Mouse (Mus musculus): ENCODE data around the gene Harbi1. TPM values are rescaled to one million over a fixed set of nuclear protein-coding genes. Genes with fewer than 3 reads are reported as not detected.
A peak's percentile ranks its signal among the peaks of the same experiment; 100 is the strongest.

Gene Harbi1
- polyA plus RNA-seq, 1 experiment, result 6.1 TPM

DNA sequence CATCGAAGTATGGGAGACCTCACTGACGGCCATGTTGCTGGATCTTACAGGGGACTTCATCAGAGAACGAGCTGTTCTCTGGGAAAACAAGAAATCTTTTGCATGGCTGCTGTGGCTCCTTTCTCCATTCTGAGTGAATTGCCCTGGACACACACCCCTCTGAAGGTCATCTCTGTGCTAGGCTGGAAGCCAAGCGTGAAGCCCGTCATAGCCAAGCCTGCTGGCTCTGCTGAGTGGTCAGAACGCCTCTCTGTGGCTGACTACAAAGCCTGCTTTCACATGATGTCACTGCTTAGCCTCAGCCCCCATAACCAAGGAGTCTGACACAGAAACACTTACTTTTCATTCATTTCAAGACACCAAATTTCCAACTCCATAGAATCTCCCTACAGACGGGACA is 21.2 kb upstream of the Harbi1 start:
- TF ChIP-seq CTCF (conservative IDR thresholded peaks at IDR 0.05; ENCODE audit: insufficient read depth, insufficient read length, low read depth, low read length), result no peak
- TF ChIP-seq POLR2A (IDR thresholded peaks at IDR 0.05; ENCODE audit: low read depth, low read length), result no peak
- Histone ChIP-seq H3K36me3 (ENCODE audit: control insufficient read depth, insufficient read depth, low read length) (peaks cover 3% of the 10 kb centered on the region; the same call in 1 of the 2 replicates), H3K4me1 (ENCODE audit: control insufficient read depth, insufficient read depth, low read length) (no peaks in the 10 kb centered on the region; the same call in 1 of the 2 replicates), H3K4me3 (ENCODE audit: insufficient read depth, low read depth, low read length) (no peak overlapping the region), H3K27ac (ENCODE audit: insufficient read depth, low read depth, low read length) (no peak overlapping the region), H3K27me3 (replicated peaks; ENCODE audit: control insufficient read depth, insufficient read depth, low read length) (no peaks in the 10 kb centered on the region)
- 70% methylated on average over 7 of the region's 7 CpGs for WGBS
- DNase-seq, result peak; percentile 28

DNA sequence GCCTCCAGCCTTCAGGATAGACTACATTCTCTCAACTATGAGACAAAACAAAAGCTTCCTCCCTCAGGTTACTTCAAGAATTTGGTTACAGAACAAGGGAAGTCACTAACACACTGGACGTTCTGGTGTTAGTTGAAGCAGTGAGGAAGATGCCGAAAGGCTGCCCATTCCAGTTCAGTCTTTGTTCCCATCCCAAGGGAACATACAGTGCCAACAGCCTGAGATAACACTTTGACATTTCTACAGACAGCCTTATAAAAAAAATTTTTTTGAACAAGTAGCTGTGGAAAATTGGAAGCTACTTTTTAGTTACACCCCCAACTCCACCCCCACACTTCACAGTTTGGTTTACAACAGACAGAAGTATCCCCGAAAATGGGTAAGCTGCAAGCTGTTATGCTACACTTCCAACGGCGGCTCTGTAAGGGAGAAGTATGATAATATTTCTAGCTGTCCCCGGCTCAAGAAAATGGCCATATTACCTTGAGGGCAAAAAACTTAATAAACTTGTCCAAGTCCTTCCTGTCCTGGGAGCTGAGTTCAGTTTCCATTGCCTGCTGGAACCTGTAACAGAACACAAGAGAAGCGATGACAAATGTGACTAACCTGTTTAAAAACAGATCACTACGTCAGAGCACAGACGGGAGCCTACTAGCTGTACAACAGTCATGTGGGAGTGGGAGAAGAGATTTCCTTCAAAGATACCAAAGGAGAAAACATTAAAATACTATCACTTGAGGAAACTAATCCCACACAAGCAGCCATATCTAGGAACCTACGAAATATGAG is 15.0 kb upstream of the Harbi1 start:
- no peak overlapping the region for H3K27ac ChIP-seq (ENCODE audit: insufficient read depth, low read depth, low read length)
- H3K4me3 ChIP-seq (ENCODE audit: insufficient read depth, low read depth, low read length), result no peak overlapping the region
- TF ChIP-seq POLR2A (IDR thresholded peaks at IDR 0.05; ENCODE audit: low read depth, low read length) (no peak), CTCF (conservative IDR thresholded peaks at IDR 0.05; ENCODE audit: insufficient read depth, insufficient read length, low read depth, low read length) (no peak)
- 81% methylated on average over 10 of the region's 10 CpGs for WGBS
- DNase-seq, result no peak
- H3K4me1 ChIP-seq (ENCODE audit: control insufficient read depth, insufficient read depth, low read length), result no peaks in the 10 kb centered on the region
- no peaks in the 10 kb centered on the region; the same call in 1 of the 2 replicates for H3K36me3 ChIP-seq (ENCODE audit: control insufficient read depth, insufficient read depth, low read length)
- no peaks in the 10 kb centered on the region for H3K27me3 ChIP-seq (replicated peaks; ENCODE audit: control insufficient read depth, insufficient read depth, low read length)

DNA sequence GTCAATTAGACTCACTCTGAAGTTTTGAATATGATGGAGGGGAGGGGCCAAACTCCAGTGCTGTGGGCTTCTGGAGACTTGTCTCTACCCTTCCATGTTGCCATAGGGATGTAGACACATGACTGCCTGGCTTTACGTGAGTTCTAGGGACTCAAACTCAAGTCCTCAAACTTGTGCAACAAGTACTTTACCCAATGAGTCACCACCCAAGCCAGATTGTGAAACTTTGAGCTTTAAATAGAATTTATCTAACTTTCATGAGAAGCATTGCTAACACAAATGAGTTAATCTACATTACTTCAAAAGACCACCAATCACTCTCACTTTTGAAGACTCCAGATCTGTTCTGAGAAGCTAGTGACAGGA is 14.4 kb upstream of the Harbi1 start:
- WGBS, result 86% methylated on average over 1 of the region's 1 CpGs
- DNase-seq, result no peak
- Histone ChIP-seq H3K4me1 (ENCODE audit: control insufficient read depth, insufficient read depth, low read length) (no peaks in the 10 kb centered on the region), H3K36me3 (ENCODE audit: control insufficient read depth, insufficient read depth, low read length) (no peaks in the 10 kb centered on the region; the same call in 1 of the 2 replicates), H3K4me3 (ENCODE audit: insufficient read depth, low read depth, low read length) (no peak overlapping the region), H3K27ac (ENCODE audit: insufficient read depth, low read depth, low read length) (no peak overlapping the region), H3K27me3 (replicated peaks; ENCODE audit: control insufficient read depth, insufficient read depth, low read length) (no peaks in the 10 kb centered on the region)
- TF ChIP-seq POLR2A (IDR thresholded peaks at IDR 0.05; ENCODE audit: low read depth, low read length) (no peak), CTCF (conservative IDR thresholded peaks at IDR 0.05; ENCODE audit: insufficient read depth, insufficient read length, low read depth, low read length) (no peak)

DNA sequence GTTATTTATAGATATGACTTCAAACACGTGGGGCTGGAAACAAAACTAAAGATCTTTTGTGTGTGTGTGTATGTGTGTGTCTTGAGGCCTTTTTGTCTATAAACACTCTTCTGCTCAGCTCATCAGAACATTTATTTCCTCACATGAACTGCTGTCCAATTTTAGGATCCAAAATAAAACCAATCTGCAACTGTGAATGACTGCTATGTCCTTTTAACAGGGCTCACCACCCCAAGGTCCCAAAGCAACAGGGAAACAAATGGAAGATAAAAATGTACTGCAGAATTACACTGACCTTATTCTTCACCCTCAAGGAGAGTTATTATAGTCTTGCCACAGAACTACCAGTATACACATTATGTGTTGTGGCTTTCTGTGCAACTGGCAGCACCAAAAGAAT is 11.4 kb upstream of the Harbi1 start:
- DNase-seq, result no peak
- Histone ChIP-seq H3K4me3 (ENCODE audit: insufficient read depth, low read depth, low read length) (no peak overlapping the region), H3K4me1 (ENCODE audit: control insufficient read depth, insufficient read depth, low read length) (no peaks in the 10 kb centered on the region), H3K27ac (ENCODE audit: insufficient read depth, low read depth, low read length) (no peak overlapping the region), H3K27me3 (replicated peaks; ENCODE audit: control insufficient read depth, insufficient read depth, low read length) (no peaks in the 10 kb centered on the region), H3K36me3 (ENCODE audit: control insufficient read depth, insufficient read depth, low read length) (no peaks in the 10 kb centered on the region)
- WGBS, result 73% methylated on average over 1 of the region's 1 CpGs
- TF ChIP-seq CTCF (conservative IDR thresholded peaks at IDR 0.05; ENCODE audit: insufficient read depth, insufficient read length, low read depth, low read length) (no peak), POLR2A (IDR thresholded peaks at IDR 0.05; ENCODE audit: low read depth, low read length) (no peak)

DNA sequence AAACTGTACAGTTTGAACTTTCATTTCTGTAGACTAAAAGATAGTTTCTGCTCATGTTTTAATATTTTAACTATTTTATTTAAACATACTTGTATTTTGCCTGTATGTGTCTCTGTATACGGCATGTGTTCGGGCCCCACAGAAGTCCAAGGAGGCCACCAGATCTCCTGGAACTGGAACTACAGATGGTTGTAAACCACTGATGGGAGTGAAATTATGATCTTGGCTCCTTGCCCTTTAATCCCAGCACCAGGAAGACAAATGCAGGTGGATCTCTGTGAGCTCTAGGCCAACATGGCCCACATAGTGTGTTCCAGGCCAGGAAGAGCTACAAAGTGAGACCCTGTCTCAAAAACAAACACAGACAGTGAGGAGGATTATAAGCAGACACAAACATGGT is 9.3 kb upstream of the Harbi1 start:
- TF ChIP-seq POLR2A (IDR thresholded peaks at IDR 0.05; ENCODE audit: low read depth, low read length) (no peak), CTCF (conservative IDR thresholded peaks at IDR 0.05; ENCODE audit: insufficient read depth, insufficient read length, low read depth, low read length) (no peak)
- no peak overlapping the region for H3K4me3 ChIP-seq (ENCODE audit: insufficient read depth, low read depth, low read length)

DNA sequence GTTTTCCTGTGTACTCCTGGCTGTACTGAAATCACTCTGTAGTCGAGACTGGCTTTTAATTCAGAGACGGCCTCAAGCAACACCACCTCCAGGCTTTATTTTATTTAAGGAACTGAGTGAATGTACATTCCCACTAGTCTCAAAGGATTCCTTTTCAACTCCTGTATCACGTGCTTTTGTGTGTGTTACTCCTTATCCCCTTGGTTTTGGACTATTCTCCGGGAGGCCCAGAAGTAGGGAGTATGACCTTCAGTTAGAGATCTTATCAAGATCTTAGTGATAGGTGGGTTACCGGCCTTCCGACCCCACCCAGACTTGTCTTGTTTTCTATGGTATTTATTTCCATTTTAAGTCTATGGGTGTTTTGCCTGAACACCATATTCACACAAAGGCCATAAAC is 4.9 kb upstream of the Harbi1 start:
- 72% methylated on average over 6 of the region's 6 CpGs for WGBS
- DNase-seq, result no peak
- TF ChIP-seq CTCF (conservative IDR thresholded peaks at IDR 0.05; ENCODE audit: insufficient read depth, insufficient read length, low read depth, low read length) (no peak), POLR2A (IDR thresholded peaks at IDR 0.05; ENCODE audit: low read depth, low read length) (no peak)
- Histone ChIP-seq H3K27ac (ENCODE audit: insufficient read depth, low read depth, low read length) (no peak overlapping the region), H3K27me3 (replicated peaks; ENCODE audit: control insufficient read depth, insufficient read depth, low read length) (no peaks in the 10 kb centered on the region), H3K4me3 (ENCODE audit: insufficient read depth, low read depth, low read length) (no peak overlapping the region), H3K36me3 (ENCODE audit: control insufficient read depth, insufficient read depth, low read length) (no peaks in the 10 kb centered on the region), H3K4me1 (ENCODE audit: control insufficient read depth, insufficient read depth, low read length) (peaks cover 5% of the 10 kb centered on the region)

More for the DNA sequence above, 9.3 kb upstream of the Harbi1 start:
- DNase-seq, result no peak
- 94% methylated on average over 2 of the region's 2 CpGs for WGBS
- no peaks in the 10 kb centered on the region for H3K27me3 ChIP-seq (replicated peaks; ENCODE audit: control insufficient read depth, insufficient read depth, low read length)
- H3K27ac ChIP-seq (ENCODE audit: insufficient read depth, low read depth, low read length), result no peak overlapping the region
- no peaks in the 10 kb centered on the region for H3K36me3 ChIP-seq (ENCODE audit: control insufficient read depth, insufficient read depth, low read length)
- no peaks in the 10 kb centered on the region for H3K4me1 ChIP-seq (ENCODE audit: control insufficient read depth, insufficient read depth, low read length)

DNA sequence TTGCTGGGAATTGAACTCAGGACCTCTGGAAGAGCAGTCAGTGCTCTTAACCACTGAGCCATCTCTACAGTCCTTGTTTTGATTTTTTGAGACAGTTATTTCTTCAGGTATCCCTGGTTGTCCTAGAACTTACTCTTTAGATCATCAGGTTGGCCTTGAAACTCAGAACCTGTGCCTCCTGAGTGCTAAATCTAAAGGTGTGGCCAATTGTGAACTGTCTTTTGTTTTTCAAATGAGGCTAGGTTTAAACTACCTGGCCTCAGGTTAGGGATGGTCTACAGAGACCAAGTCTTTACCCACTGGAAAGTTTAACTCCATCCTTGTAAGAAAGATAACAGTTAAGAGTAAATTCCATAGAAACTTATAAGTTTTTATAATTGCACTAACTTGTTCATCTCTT is 4.2 kb upstream of the Harbi1 start:
- Histone ChIP-seq H3K4me1 (ENCODE audit: control insufficient read depth, insufficient read depth, low read length) (peaks cover 6% of the 10 kb centered on the region), H3K27ac (ENCODE audit: insufficient read depth, low read depth, low read length) (no peak overlapping the region), H3K27me3 (replicated peaks; ENCODE audit: control insufficient read depth, insufficient read depth, low read length) (no peaks in the 10 kb centered on the region), H3K4me3 (ENCODE audit: insufficient read depth, low read depth, low read length) (no peak overlapping the region), H3K36me3 (ENCODE audit: control insufficient read depth, insufficient read depth, low read length) (no peaks in the 10 kb centered on the region)
- TF ChIP-seq CTCF (conservative IDR thresholded peaks at IDR 0.05; ENCODE audit: insufficient read depth, insufficient read length, low read depth, low read length) (no peak), POLR2A (IDR thresholded peaks at IDR 0.05; ENCODE audit: low read depth, low read length) (no peak)
- DNase-seq, result no peak

Measured in kidney, adult 2 months (tissue).